Mouse (Mus musculus) heart, embryonic 16.5 days (tissue): ENCODE data around the gene Pitpnm1. TPM values are rescaled to one million over a fixed set of nuclear protein-coding genes. Genes with fewer than 3 reads are reported as not detected.

ENCODE experiments used
- ATAC-seq: fragments of 200-750 bp; cut with Nextera tagmentation; replicated peaks from 2 replicates; pipeline ENCODE4 v1.8.0; 2017; ENCODE audit warnings: moderate number of reproducible peaks; ENCODE audit not compliant: insufficient read depth, low FRiP score; ENCODE audit errors: extremely low read depth
- H3K27ac ChIP-seq: fragments of 300-500 bp; sonication (generic); 2 replicates; pipeline ENCODE4 v1.5.1; 2014; ENCODE audit warnings: mild to moderate bottlenecking, low read length, control low read depth, moderate library complexity
- H3K27me3 ChIP-seq: fragments of 300-500 bp; sonication (generic); 2 replicates; pipeline ENCODE4 v1.6.1; 2014; ENCODE audit warnings: low read length, mixed read lengths; ENCODE audit not compliant: control insufficient read depth, insufficient read depth
- H3K36me3 ChIP-seq: fragments of 300-500 bp; sonication (generic); 2 replicates; pipeline ENCODE4 v1.6.1; 2014; ENCODE audit not compliant: control insufficient read depth, insufficient read depth
- H3K4me1 ChIP-seq: fragments of 300-500 bp; sonication (generic); 2 replicates; pipeline ENCODE4 v1.6.1; 2014; ENCODE audit warnings: low read length, mixed read lengths; ENCODE audit not compliant: control insufficient read depth, insufficient read depth
- H3K4me2 ChIP-seq: fragments of 300-500 bp; sonication (generic); 2 replicates; pipeline ENCODE4 v1.6.1; 2014; ENCODE audit warnings: low read depth, mild to moderate bottlenecking, control low read depth, low read length
- H3K4me3 ChIP-seq: fragments of 300-500 bp; sonication (generic); 2 replicates; pipeline ENCODE4 v1.5.1; 2014; ENCODE audit warnings: mild to moderate bottlenecking, control low read depth, low read length
- H3K9ac ChIP-seq: fragments of 300-500 bp; sonication (generic); 2 replicates; pipeline ENCODE4 v1.6.1; 2014; ENCODE audit warnings: low read length, control low read depth
- H3K9me3 ChIP-seq: fragments of 300-500 bp; sonication (generic); replicated peaks from 2 replicates; pipeline ENCODE4 v1.6.1; 2016; ENCODE audit warnings: low read length; ENCODE audit not compliant: control insufficient read depth
- WGBS: fragments of 180-500 bp; shearing (Covaris S2); extraction: QIAGEN DNeasy Blood & Tissue Kit; methylation state at CpG from one replicate; pipeline ENCODE4 v1.1.7; 2014; 5-methylcytosine and 5-hydroxymethylcytosine counted together
- polyA plus RNA-seq: library from polyadenylated mRNA; unstranded; fragments of >200 nt; fragmentation: Nextera tagmentation; extraction: Ambion mirVana; gene quantifications from 2 replicates; pipeline ENCODE4 v1.2.1, GENCODE M21; 2015

The Pitpnm1 gene
- polyA plus RNA-seq, 1 experiment from 2014 or later: 29.4 TPM

GRCm38 (mm10) chr19:4149764-4150461 is 50.1 kb downstream of the Pitpnm1 start:
- H3K36me3 ChIP-seq: peaks cover 12% of the 10 kb centered on the region
- no peak for ATAC-seq
- 87% methylated on average over 17 of the region's 17 CpGs for WGBS
- no peaks in the 10 kb centered on the region; the same call in 1 of the 2 replicates for H3K9me3 ChIP-seq
- H3K9ac ChIP-seq: no peak overlapping the region
- H3K27me3 ChIP-seq: no peaks in the 10 kb centered on the region
- H3K4me2 ChIP-seq: peak overlapping the region; percentile 76
- no peak overlapping the region for H3K27ac ChIP-seq
- H3K4me3 ChIP-seq: peak overlapping the region; percentile 83
- H3K4me1 ChIP-seq: peaks cover 12% of the 10 kb centered on the region

DNA sequence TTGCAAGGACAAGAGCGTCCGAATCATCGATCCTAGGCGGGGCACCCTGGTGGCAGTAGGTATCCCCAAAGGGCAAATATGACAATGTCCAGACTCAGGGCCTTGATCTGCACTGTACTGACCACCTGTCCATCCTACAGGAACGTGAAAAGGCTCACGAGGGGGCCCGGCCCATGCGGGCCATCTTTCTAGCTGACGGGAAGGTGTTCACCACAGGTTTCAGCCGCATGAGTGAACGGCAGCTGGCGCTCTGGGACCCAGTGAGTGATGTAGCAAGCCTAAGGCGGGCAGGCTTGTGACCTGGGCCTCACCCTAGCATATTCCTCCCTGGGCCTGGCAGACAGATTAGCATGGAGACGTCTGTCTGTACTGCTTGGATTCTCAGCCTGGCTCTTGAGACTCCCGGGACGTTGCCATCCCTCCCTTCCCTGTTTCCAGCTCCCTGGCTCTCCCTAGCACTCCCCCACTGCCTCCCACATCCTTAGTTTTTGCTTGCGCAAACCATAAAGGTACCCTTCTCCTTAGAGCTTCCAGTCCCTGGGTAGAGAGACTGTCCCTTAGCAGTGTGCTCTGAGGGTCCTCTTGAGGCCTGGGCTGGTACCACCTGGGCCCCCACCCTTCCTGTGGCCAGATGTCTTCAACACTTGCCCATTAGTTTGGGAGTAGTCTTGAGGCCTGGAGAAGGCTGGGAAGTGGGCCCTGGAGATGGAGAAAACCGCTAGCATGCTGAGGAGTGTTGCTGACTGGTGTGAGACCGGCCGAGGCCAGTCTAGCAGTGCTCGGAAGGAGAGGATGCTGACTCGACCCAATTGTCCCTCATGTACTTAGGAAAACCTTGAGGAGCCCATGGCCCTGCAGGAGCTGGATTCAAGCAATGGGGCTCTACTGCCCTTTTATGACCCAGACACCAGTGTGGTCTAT is 51.0 kb downstream of the Pitpnm1 start:
- H3K4me2 ChIP-seq: no peak overlapping the region
- H3K4me1 ChIP-seq: peaks cover 12% of the 10 kb centered on the region
- no peak overlapping the region for H3K27ac ChIP-seq
- ATAC-seq: no peak
- no peak overlapping the region for H3K4me3 ChIP-seq
- no peaks in the 10 kb centered on the region for H3K27me3 ChIP-seq
- H3K36me3 ChIP-seq: peaks cover 12% of the 10 kb centered on the region
- WGBS: 86% methylated on average over 22 of the region's 22 CpGs
- no peaks in the 10 kb centered on the region; the same call in 1 of the 2 replicates for H3K9me3 ChIP-seq
- no peak overlapping the region for H3K9ac ChIP-seq

- H3K4me2 ChIP-seq: no peak overlapping the region
- peaks cover 12% of the 10 kb centered on the region for H3K36me3 ChIP-seq
- WGBS: 92% methylated on average over 4 of the region's 5 CpGs
- peaks cover 12% of the 10 kb centered on the region for H3K4me1 ChIP-seq
- H3K9me3 ChIP-seq: no peaks in the 10 kb centered on the region
- H3K27ac ChIP-seq: no peak overlapping the region
- no peak overlapping the region for H3K4me3 ChIP-seq
- no peak overlapping the region for H3K9ac ChIP-seq
- ATAC-seq: no peak
- H3K27me3 ChIP-seq: no peaks in the 10 kb centered on the region
Observed at GRCm38 (mm10) chr19:4151488-4151860, 51.7 kb downstream of the Pitpnm1 start.

- no peak overlapping the region for H3K27ac ChIP-seq
- peaks cover 14% of the 10 kb centered on the region for H3K36me3 ChIP-seq
- H3K9ac ChIP-seq: no peak overlapping the region
- no peak for ATAC-seq
- H3K27me3 ChIP-seq: no peaks in the 10 kb centered on the region
- no peaks in the 10 kb centered on the region for H3K9me3 ChIP-seq
- H3K4me3 ChIP-seq: no peak overlapping the region
- no peak overlapping the region for H3K4me2 ChIP-seq
- H3K4me1 ChIP-seq: peaks cover 12% of the 10 kb centered on the region
- 86% methylated on average over 5 of the region's 5 CpGs for WGBS
Observed at GRCm38 (mm10) chr19:4151898-4152297, 52.1 kb downstream of the Pitpnm1 start.

DNA sequence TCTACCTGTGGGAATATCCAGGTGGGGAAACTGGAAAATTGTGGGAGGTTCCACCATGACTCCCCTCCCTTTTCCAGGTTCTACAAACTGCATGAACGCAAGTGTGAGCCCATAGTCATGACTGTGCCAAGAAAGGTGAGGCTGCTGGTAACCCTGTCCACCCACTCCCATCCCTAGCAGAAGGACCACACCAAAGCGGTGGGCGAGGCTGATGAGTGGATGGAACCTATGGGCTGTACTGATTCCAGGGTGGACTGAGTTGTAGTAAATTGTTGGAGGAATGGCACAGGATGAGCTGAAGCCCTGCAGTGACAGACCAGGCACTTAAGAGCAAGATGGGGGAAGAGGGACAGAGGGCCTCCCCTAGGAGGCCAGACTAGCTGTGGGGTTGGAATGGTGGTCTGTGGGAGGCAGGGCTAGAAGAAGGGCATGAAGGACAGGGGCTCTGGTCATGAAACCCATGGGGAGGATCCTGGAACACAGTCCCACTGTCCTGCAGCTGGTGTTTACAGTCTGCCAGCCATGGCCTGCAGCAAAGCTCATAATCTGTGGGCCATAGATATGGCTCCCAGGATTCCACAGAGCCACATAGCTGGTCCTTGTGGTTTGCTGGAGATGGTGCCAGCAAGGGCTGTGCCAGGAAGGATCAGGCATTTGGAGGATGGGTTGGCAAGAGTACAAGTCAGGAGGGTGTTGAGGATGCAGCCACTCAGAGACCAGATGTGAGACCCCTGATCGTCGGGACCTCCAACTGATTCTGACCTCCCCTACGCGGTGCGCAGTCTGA is 52.8 kb downstream of the Pitpnm1 start:
- Histone ChIP-seq H3K4me1 (peaks cover 12% of the 10 kb centered on the region), H3K4me2 (no peak overlapping the region), H3K27me3 (no peaks in the 10 kb centered on the region), H3K4me3 (no peak overlapping the region), H3K9ac (no peak overlapping the region), H3K9me3 (no peaks in the 10 kb centered on the region), H3K27ac (no peak overlapping the region), H3K36me3 (peaks cover 19% of the 10 kb centered on the region)
- no peak for ATAC-seq
- 87% methylated on average over 8 of the region's 8 CpGs for WGBS

DNA sequence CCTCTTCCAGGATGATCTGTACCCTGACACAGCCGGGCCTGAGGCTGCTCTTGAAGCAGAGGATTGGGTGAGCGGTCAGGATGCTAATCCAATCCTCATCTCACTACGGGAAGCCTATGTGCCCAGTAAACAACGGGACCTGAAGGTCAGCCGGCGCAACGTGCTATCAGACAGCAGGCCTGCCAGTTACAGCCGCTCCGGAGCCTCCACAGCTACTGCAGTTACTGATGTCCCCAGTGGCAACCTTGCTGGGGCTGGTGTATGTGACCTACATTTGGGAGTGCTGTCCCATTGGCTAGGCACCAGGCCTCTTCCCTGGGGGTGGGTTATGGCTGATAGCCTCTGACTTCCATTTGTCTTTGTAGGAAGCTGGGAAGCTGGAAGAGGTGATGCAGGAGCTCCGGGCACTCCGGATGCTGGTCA is 53.4 kb downstream of the Pitpnm1 start, which contains the start of gene Ptprcap:
Ptprcap (plus strand) TSS at position 373 of the 423 bp plus-strand sequence.
- Histone ChIP-seq H3K4me1 (peaks cover 12% of the 10 kb centered on the region), H3K9me3 (no peaks in the 10 kb centered on the region), H3K9ac (no peak within 1 kb of the TSS), H3K27ac (no peak within 1 kb of the TSS), H3K4me2 (no peak within 1 kb of the TSS), H3K36me3 (peaks cover 20% of the 10 kb centered on the region), H3K27me3 (no peaks in the 10 kb centered on the region), H3K4me3 (no peak within 1 kb of the TSS; the same call in 1 of the 2 replicates)
- no peak for ATAC-seq
- 56% methylated on average over 11 of the region's 11 CpGs for WGBS

GRCm38 (mm10) chr19:4154437-4155222 is 54.8 kb downstream of the Pitpnm1 start:
- no peak for ATAC-seq
- 0 out of 2 replicates have a peak overlapping the region, but pooled peaks have one; percentile 5 for H3K4me2 ChIP-seq
- peak overlapping the region; percentile 32 for H3K4me3 ChIP-seq
- H3K27ac ChIP-seq: peak overlapping the region; percentile 41
- peaks cover 6% of the 10 kb centered on the region for H3K4me1 ChIP-seq
- H3K27me3 ChIP-seq: no peaks in the 10 kb centered on the region
- H3K9ac ChIP-seq: peak overlapping the region; percentile 51
- peaks cover 28% of the 10 kb centered on the region for H3K36me3 ChIP-seq
- 63% methylated on average over 13 of the region's 13 CpGs for WGBS
- no peaks in the 10 kb centered on the region for H3K9me3 ChIP-seq
